Mouse (Mus musculus) layer of hippocampus, adult 6 months (tissue): ENCODE results near the gene Mcfd2. TPM values are rescaled to one million over a fixed set of nuclear protein-coding genes. Genes with fewer than 3 reads are reported as not detected.

Experiments
- long read RNA-seq, 2 experiments: library from polyadenylated mRNA; unstranded; transcript quantifications; one replicate each; pipeline ENCODE4 v2.0.0; 2019 to 2020
- polyA plus RNA-seq: library from polyadenylated mRNA; unstranded; fragments of <200 nt; fragmentation: Nextera tagmentation; gene quantifications from 2 replicates; pipeline ENCODE4 v1.2.3, GENCODE M21; 2021

The Mcfd2 gene
- 104 and 120 TPM in 2 replicates for polyA plus RNA-seq
- long read RNA-seq, experiment 1, transcript Mcfd2-201 (4 exons, 2,038 nt), result major isoform, 200 of 267 reads
- long read RNA-seq, experiment 1, transcript Mcfd2-204 (5 exons, 2,017 nt), result minor isoform, 7 of 267 reads
- long read RNA-seq, experiment 1, partial matches to known transcripts, result 23 of 267 reads
- long read RNA-seq, experiment 1, other reads (novel, unspliced or antisense), result 33 of 267 reads
- long read RNA-seq, experiment 2, transcript Mcfd2-201 (4 exons, 2,038 nt), result major isoform, 606 of 729 reads
- long read RNA-seq, experiment 2, transcript Mcfd2-204 (5 exons, 2,017 nt), result minor isoform, 22 of 729 reads
- long read RNA-seq, experiment 2, transcript Mcfd2-206 (5 exons, 603 nt), result minor isoform, 11 of 729 reads
- long read RNA-seq, experiment 2, partial matches to known transcripts, result 15 of 729 reads
- long read RNA-seq, experiment 2, other reads (novel, unspliced or antisense), result 72 of 729 reads

GRCm38 (mm10) chr17:87265792-87266186 is at the start of gene Mcfd2:
Gene Mcfd2, minus strand, starts transcription at chr17:87265935.

GRCm38 (mm10) chr17:87282706-87283053 is 16.9 kb upstream of the Mcfd2 start, which contains the start of gene Ttc7:
Gene Ttc7, plus strand, starts transcription at chr17:87282886.

Other genes starting within 250 kb of the Mcfd2 start
- 31.6 and 32.7 TPM in 2 replicates for gene Pigf, start 240.5 kb downstream of the Mcfd2 start, polyA plus RNA-seq
- 160 and 179 TPM in 2 replicates for gene Cript, start 240.4 kb downstream of the Mcfd2 start, polyA plus RNA-seq
- gene Socs5, start 158.3 kb downstream of the Mcfd2 start, polyA plus RNA-seq, result 28.3 and 36.4 TPM in 2 replicates
- gene Ttc7, start 17.0 kb upstream of the Mcfd2 start, polyA plus RNA-seq, result 2.9 and 4.8 TPM in 2 replicates
- 0.24 TPM in 1 of 2 replicates, not detected in the other for gene Stpg4, start 161.8 kb upstream of the Mcfd2 start, polyA plus RNA-seq
- gene Calm2, start 181.0 kb upstream of the Mcfd2 start, polyA plus RNA-seq, result 3,949 and 3,970 TPM in 2 replicates